Mouse (Mus musculus) olfactory bulb, adult 2 months (tissue): ENCODE results near the gene Adcy4.
A peak's percentile ranks its signal among the peaks of the same experiment; 100 is the strongest.

ENCODE experiments used
- CTCF ChIP-seq: fragments of 200-500 bp; IDR thresholded peaks from 2 replicates; pipeline ENCODE4 v1.5.1; 2012; ENCODE audit warnings: low read depth, mild to moderate bottlenecking, low read length, moderate library complexity; ENCODE audit not compliant: insufficient read depth
- POLR2A ChIP-seq: fragments of 200-500 bp; IDR thresholded peaks from 2 replicates; pipeline ENCODE4 v1.6.1; 2012; ENCODE audit warnings: mild to moderate bottlenecking, low read depth, low read length, moderate library complexity; ENCODE audit not compliant: insufficient read depth

DNA sequence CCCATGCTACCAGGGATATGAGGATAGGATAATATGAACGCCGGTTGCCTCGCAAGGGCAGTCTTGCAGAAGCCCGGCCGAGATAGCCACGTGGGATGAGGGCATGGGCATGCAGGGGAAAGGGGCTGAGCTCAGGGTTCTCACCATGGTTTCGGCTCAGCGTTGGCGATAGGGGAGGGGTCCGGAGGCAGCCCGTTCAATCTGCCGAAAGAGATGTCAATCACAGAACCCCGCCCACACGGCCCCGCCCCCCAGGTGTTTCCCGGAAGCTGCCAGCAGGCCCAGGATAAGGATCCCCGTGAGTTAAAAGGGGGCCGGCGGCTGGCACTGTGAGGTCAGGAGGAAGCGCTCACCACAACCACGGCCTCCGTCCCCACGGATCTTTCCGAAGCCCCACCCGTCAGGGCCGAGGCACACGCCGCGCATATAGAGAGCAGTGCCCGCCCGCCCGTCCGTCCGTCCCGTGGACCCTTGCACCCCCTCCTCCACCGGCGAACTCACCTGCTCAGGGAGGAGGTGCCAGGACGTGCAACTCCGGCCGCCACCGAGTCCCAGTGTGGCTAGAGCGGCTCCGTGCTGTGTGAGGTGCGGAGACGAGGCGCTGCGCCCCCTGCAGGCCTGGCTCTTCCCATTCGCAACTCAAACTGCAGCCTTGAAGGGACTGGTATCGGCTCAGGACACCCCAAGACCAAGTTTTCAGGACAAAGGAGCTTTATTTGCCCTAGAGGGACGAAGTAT is 62.0 kb downstream of the Adcy4 start, which contains the start of gene Rabggta:
- peak; percentile 95 for TF ChIP-seq CTCF
- 0 out of 2 replicates have a peak, but pooled peaks have one; percentile 13 for TF ChIP-seq POLR2A
